Mouse (Mus musculus) forebrain, postnatal 0 days (tissue): ENCODE results near the gene Dnase1l2. TPM values are rescaled to one million over a fixed set of nuclear protein-coding genes. Genes with fewer than 3 reads are reported as not detected.

Experiments used
- ATAC-seq: fragments of 200-750 bp; cut with Nextera tagmentation; 2 replicates; pipeline ENCODE4 v1.8.0; 2017; ENCODE audit warnings: mild to moderate bottlenecking, moderate library complexity
- DNase-seq: peaks from one replicate; pipeline ENCODE4 v3.0.0-alpha.2; 2015
- H3K27ac ChIP-seq: fragments of 300-500 bp; sonication (generic); 2 replicates; pipeline ENCODE4 v1.5.1; 2014; ENCODE audit warnings: low read depth, mild to moderate bottlenecking, antibody characterized with exemption, low read length, moderate library complexity, mixed read lengths
- H3K27me3 ChIP-seq: fragments of 300-500 bp; sonication (generic); 2 replicates; pipeline ENCODE4 v1.6.1; 2014; ENCODE audit warnings: mild to moderate bottlenecking, low read length, mixed read lengths; ENCODE audit not compliant: insufficient read depth
- H3K36me3 ChIP-seq: fragments of 300-500 bp; sonication (generic); 2 replicates; pipeline ENCODE4 v1.6.1; 2014; ENCODE audit warnings: mild to moderate bottlenecking, moderate library complexity; ENCODE audit not compliant: insufficient read depth
- H3K4me1 ChIP-seq: fragments of 300-500 bp; sonication (generic); 2 replicates; pipeline ENCODE4 v1.6.1; 2014; ENCODE audit warnings: antibody characterized with exemption; ENCODE audit not compliant: insufficient read depth
- H3K4me2 ChIP-seq: fragments of 300-500 bp; sonication (generic); 2 replicates; pipeline ENCODE4 v1.6.1; 2014; ENCODE audit warnings: low read depth, mild to moderate bottlenecking, moderate library complexity
- H3K4me3 ChIP-seq: fragments of 300-500 bp; sonication (generic); 2 replicates; pipeline ENCODE4 v1.5.1; 2014; ENCODE audit warnings: low read depth, low read length, mixed read lengths
- H3K9ac ChIP-seq: fragments of 300-500 bp; sonication (generic); 2 replicates; pipeline ENCODE4 v1.6.1; 2014; ENCODE audit warnings: mild to moderate bottlenecking
- H3K9me3 ChIP-seq: fragments of 300-500 bp; sonication (generic); 2 replicates; pipeline ENCODE4 v1.6.1; 2016; ENCODE audit warnings: low read length
- CTCF ChIP-seq: sonication (generic); IDR thresholded peaks from 2 replicates; pipeline ENCODE4 v1.5.1; 2016; ENCODE audit warnings: antibody characterized with exemption, control low read depth, low read depth
- WGBS: fragments of 180-500 bp; shearing (Covaris S2); extraction: QIAGEN DNeasy Blood & Tissue Kit; methylation state at CpG from one replicate; pipeline ENCODE4 v1.1.7; 2014; 5-methylcytosine and 5-hydroxymethylcytosine counted together
- polyA plus RNA-seq: library from polyadenylated mRNA; unstranded; fragments of >200 nt; fragmentation: Nextera tagmentation; extraction: Ambion mirVana; gene quantifications from 2 replicates; pipeline ENCODE4 v1.2.1, GENCODE M21; 2015
- total RNA-seq: library from RNA; depleted of rRNA; stranded (reverse); fragments of >200 nt; gene quantifications from 2 replicates; pipeline ENCODE4 v1.2.3, GENCODE M21; 2014

The Dnase1l2 gene
- total and polyA plus RNA-seq, 2 experiments from 2014 or later, result 0.92 to 4.7 TPM

- H3K27ac ChIP-seq, result no peak overlapping the region
- no peak overlapping the region for H3K4me3 ChIP-seq
- H3K36me3 ChIP-seq, result no peaks in the 10 kb centered on the region
- no peaks in the 10 kb centered on the region for H3K9me3 ChIP-seq
- H3K4me1 ChIP-seq, result peaks cover 8% of the 10 kb centered on the region; the same call in 1 of the 2 replicates
- H3K4me2 ChIP-seq, result no peak overlapping the region
- ATAC-seq (no peak), DNase-seq (no peak)
- 93% methylated on average over 3 of the region's 3 CpGs for WGBS
- H3K27me3 ChIP-seq, result no peaks in the 10 kb centered on the region
- no peak overlapping the region for H3K9ac ChIP-seq
- no peak for TF ChIP-seq CTCF
These were observed 40.6 kb upstream of the Dnase1l2 start for GRCm38 (mm10) chr17:24483495-24483894.

GRCm38 (mm10) chr17:24481027-24481815 lies 38.3 kb upstream of the Dnase1l2 start:
- Histone ChIP-seq H3K9ac (no peak overlapping the region), H3K9me3 (no peaks in the 10 kb centered on the region), H3K4me1 (peaks cover 8% of the 10 kb centered on the region; the same call in 1 of the 2 replicates), H3K4me2 (no peak overlapping the region), H3K36me3 (peaks cover 11% of the 10 kb centered on the region), H3K4me3 (no peak overlapping the region), H3K27me3 (no peaks in the 10 kb centered on the region), H3K27ac (no peak overlapping the region)
- 93% methylated on average over 20 of the region's 20 CpGs for WGBS
- no peak for ATAC-seq
- DNase-seq, result no peak
- no peak for TF ChIP-seq CTCF

GRCm38 (mm10) chr17:24480201-24480826 lies 37.4 kb upstream of the Dnase1l2 start:
- Histone ChIP-seq H3K4me1 (peaks cover 8% of the 10 kb centered on the region; the same call in 1 of the 2 replicates), H3K4me3 (no peak overlapping the region), H3K9me3 (no peaks in the 10 kb centered on the region), H3K36me3 (peaks cover 20% of the 10 kb centered on the region), H3K9ac (no peak overlapping the region), H3K27ac (no peak overlapping the region), H3K4me2 (no peak overlapping the region), H3K27me3 (no peaks in the 10 kb centered on the region)
- DNase-seq (no peak), ATAC-seq (no peak)
- peak; percentile 41 for TF ChIP-seq CTCF
- 43% methylated on average over 3 of the region's 3 CpGs for WGBS

- no peak for ATAC-seq
- Histone ChIP-seq H3K9ac (peak overlapping the region; percentile 74; the same call in 1 of the 2 replicates), H3K27me3 (no peaks in the 10 kb centered on the region), H3K4me2 (no peak overlapping the region; the same call in 1 of the 2 replicates), H3K36me3 (peaks cover 29% of the 10 kb centered on the region), H3K9me3 (no peaks in the 10 kb centered on the region), H3K4me3 (peak overlapping the region; percentile 78), H3K27ac (no peak overlapping the region), H3K4me1 (peaks cover 8% of the 10 kb centered on the region; the same call in 1 of the 2 replicates)
- WGBS, result 13% methylated on average over 1 of the region's 1 CpGs
- TF ChIP-seq CTCF, result no peak
- DNase-seq, result no peak
These were observed 36.5 kb upstream of the Dnase1l2 start for GRCm38 (mm10) chr17:24479431-24479830.

- DNase-seq (peak; percentile 98), ATAC-seq (peak; percentile 96)
- Histone ChIP-seq H3K4me3 (peak within 1 kb of the TSS; percentile 78), H3K27me3 (no peaks in the 10 kb centered on the region), H3K27ac (peak within 1 kb of the TSS; percentile 95), H3K4me2 (peak within 1 kb of the TSS; percentile 57), H3K9ac (peak within 1 kb of the TSS; percentile 74), H3K36me3 (peaks cover 35% of the 10 kb centered on the region), H3K9me3 (no peaks in the 10 kb centered on the region), H3K4me1 (peaks cover 8% of the 10 kb centered on the region; the same call in 1 of the 2 replicates)
- 2% methylated on average over 48 of the region's 48 CpGs for WGBS
- peak; percentile 92 for TF ChIP-seq CTCF
These were observed 35.9 kb upstream of the Dnase1l2 start, which contains the start of gene Mlst8 for GRCm38 (mm10) chr17:24478663-24479380. TSS of gene Mlst8 (minus strand) at chr17:24479078.

- Histone ChIP-seq H3K9ac (peak overlapping the region; percentile 74), H3K4me1 (peaks cover 8% of the 10 kb centered on the region; the same call in 1 of the 2 replicates), H3K27ac (no peak overlapping the region), H3K27me3 (no peaks in the 10 kb centered on the region), H3K36me3 (peaks cover 37% of the 10 kb centered on the region), H3K9me3 (no peaks in the 10 kb centered on the region), H3K4me3 (peak overlapping the region; percentile 78), H3K4me2 (peak overlapping the region; percentile 57)
- WGBS, result 48% methylated on average over 11 of the region's 11 CpGs
- ATAC-seq (no peak), DNase-seq (no peak)
- TF ChIP-seq CTCF, result no peak
These were observed 35.2 kb upstream of the Dnase1l2 start for GRCm38 (mm10) chr17:24477985-24478600.
